Mouse (Mus musculus): Measurements from ENCODE around the gene Rbm44. TPM values are rescaled to one million over a fixed set of nuclear protein-coding genes. Genes with fewer than 3 reads are reported as not detected.
A peak's percentile ranks its signal among the peaks of the same experiment; 100 is the strongest.

Gene Rbm44
- total RNA-seq, 2 experiments from 2014 or later = 0.88 to 1.1 TPM

DNA sequence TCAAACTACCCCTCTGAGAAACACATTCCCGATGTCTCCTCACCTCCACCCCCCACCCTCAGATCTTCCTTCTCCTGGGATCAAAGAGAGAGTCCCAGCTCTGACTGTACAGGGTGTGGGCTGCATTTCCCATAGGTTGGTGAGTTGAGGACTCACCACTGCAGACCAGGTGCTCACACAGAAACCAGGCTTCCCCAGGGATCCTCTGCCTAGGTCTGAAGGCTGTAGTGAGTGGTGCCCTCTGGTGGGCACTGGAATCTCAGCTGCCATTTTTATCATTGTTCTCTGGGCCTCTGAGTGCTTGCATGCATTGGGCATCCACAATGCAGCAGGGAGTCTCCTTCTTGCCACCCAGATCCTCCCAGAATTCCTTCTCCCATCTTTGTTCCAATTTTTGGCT, 66.2 kb downstream of the Rbm44 start:
- peak; percentile 72 for DNase-seq

DNA sequence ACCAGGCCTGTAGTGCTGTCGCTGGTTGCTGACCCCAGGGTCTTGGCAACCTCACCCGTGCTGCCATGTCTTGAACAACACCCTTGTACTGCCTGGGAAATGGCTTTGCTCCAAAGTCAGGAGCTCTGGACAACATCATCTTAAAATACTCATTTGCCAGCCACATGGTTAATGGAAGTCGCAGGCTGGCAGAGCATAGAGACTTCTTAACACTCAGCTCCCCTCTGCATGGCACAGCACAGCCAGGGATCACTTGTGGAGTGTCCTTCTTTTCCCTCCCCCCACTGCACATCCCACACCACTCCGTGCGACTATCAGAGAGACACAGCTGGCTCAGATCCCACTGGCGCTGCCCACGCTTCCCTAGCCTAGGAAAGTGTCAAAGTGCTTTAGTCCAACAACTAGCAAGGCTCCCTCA, 66.7 kb downstream of the Rbm44 start:
- peak; percentile 75 for DNase-seq

DNA sequence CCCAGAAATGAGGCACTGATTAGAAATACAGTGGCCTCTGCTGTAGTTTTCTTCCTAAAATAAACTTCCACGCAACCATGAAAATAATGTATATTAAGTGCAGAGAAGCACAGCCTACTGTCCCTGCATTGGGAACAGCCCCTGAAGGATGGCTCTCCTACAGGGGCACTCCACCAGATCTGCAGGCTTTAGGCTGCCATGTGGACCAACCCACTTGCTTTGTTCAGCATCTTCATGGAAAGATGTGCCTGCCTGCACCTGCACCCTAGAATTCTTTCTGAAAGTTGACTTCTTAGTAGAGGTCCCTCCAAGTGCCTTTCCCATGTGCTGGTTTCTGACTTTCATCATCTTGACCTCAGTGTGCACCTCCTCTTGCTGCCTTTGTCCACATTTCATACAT, 70.4 kb downstream of the Rbm44 start:
- DNase-seq = no peak

DNA sequence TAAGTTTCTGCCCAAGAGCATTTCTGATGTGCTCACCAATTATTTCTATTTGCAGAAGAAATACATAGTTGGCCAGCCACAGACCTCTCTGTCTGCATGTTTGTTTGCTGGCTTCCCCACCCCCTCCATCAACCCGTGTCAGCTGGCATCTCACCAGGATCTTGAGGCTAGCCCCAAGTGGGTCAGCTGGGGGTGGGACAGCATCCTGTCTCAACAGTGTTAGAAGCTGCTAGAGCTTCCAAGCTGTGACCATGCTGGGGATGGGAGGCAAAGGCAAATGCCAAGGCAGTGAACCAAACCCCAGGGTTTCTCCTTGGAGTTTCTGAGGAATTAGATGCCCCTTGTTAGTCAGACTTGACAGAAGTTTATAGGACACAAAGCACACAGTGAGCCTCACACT, 71.1 kb downstream of the Rbm44 start:
- DNase-seq = peak; percentile 28

DNA sequence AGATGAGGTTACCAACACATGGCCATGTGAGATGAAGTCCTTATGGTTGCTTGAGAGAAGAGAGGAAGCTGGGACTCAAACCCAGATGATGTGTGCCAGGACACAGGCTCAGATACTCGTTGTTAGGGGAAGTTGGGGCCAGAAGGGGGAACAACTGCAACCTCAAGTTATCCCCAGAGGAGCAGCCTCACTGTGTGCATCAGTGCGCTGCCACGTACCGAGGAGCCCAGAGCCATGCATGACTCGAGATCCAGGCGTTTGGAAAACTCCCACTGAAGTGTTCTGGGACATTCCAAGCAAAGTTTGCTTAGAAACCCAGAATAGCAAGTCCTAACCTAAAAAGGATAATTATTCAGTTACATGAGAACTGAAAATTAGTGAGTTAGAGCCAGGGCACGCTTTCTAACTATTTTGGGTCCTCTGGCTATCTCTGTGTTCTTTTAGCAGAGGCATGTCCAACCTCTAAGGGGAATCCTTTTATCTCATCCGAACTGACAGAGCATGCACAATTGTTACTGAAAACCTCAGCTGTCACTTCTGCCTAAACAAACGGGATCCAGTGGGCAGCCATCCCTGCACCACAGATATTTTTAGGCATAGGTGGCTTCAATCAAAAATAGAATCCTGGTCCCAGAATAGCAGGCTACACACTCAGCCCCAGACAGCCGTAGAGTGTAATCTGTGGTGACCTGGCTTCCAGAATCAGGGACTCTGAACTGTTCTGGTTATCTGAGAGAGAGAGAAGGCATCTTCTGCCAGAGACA, 71.8 kb downstream of the Rbm44 start:
- DNase-seq = peak; percentile 58

DNA sequence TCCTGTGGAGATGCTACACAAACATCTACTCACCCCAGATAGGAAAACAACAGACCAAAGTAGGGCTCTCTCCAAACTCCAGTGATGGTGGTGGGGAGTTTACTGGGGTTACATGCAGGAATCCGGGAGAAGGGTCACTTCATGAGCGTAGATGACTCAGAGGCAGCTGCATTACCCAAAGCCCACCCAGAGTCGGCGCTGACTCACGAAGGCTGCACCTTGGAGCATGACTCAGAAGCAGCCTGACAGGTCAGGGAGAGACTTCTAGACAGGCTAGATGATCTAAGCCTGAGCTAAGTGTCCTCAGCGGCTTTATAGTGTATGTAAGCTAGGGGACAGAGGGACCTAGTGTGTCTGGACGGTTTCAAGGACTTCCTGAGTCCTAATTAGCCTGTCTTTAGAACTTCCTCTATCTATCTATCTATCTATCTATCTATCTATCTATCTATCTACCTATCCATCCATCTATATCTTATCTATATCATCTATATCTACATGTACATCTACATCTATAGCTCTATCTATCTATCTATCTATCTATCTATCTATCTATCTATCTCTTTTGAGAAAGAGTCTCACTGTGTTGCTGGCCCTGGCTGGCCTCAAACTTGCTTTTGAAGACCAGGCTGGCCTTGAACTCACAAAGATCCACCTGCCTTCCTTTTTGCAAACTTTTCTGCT, 74.9 kb downstream of the Rbm44 start:
- DNase-seq = no peak

DNA sequence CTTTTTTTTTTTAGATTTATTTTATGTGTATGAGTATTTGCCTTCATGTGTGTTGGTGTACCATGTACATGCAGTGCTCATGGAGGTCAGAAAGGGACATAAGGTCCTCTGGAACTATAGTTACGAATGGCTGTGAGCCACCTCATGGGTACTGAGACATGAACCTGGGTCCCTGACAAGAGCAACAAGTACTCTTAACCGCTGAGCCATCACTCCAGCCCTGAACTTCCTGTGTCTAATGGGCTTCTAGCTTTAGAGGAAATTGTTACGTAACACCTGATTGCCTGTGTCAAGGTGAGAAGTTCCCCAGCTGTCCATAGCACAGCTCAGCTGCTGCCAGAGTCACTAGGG, 75.4 kb downstream of the Rbm44 start:
- DNase-seq = no peak

Other genes with a start within 250 kb of the Rbm44 start
- gene Mlph, start 230.0 kb upstream of the Rbm44 start, total RNA-seq (2021) = 1 to 10 TPM; 1.0 TPM
- gene Prlh, start 192.0 kb upstream of the Rbm44 start, total RNA-seq (2021) = not detected
- gene Rab17, start 175.4 kb upstream of the Rbm44 start, total RNA-seq (2021) = 1 to 10 TPM; 4.3 to 5.1 TPM
- gene Lrrfip1, start 146.4 kb upstream of the Rbm44 start, total RNA-seq (2021) = 100 to 1,000 TPM; 214 to 233 TPM
- 10 to 100 TPM; 24.3 to 26.8 TPM for gene Ramp1, start 34.7 kb downstream of the Rbm44 start, total RNA-seq (2021)
- 10 to 100 TPM; 49.3 to 55.0 TPM for gene Ube2f, start 105.2 kb downstream of the Rbm44 start, total RNA-seq (2021)
- 10 to 100 TPM; 14.4 to 17.5 TPM for gene Scly, start 153.2 kb downstream of the Rbm44 start, total RNA-seq (2021)
- under 1 TPM; 0.14 to 0.18 TPM for gene Espnl, start 177.0 kb downstream of the Rbm44 start, total RNA-seq (2021)
- gene Klhl30, start 205.9 kb downstream of the Rbm44 start, total RNA-seq (2021) = 10 to 100 TPM; 51.2 to 55.4 TPM
- gene Erfe, start 221.3 kb downstream of the Rbm44 start, total RNA-seq (2021) = 1 to 10 TPM; 1.1 to 1.4 TPM

Measured in heart, postnatal 4 days (tissue).